Mouse (Mus musculus) left cerebral cortex, adult 18-20 months (tissue): ENCODE results near the gene Ptpn3. TPM values are rescaled to one million over a fixed set of nuclear protein-coding genes. Genes with fewer than 3 reads are reported as not detected.
A peak's percentile ranks its signal among the peaks of the same experiment; 100 is the strongest.
"Not testable (repeated sequence)": the region's sequence is repeated elsewhere in the genome, so short reads cannot be mapped to it uniquely, and the experiment has no call there.

Source experiments
- DNase-seq, 2 experiments: peaks; one replicate each; pipeline ENCODE4 v3.0.0; 2021 to 2022; ENCODE audit warnings: low spot score in 2 of 2, mixed read lengths in 1 of 2
- total RNA-seq, 2 experiments: library from RNA; stranded (reverse); gene quantifications; 2 replicates each; pipeline ENCODE4 v1.2.3; 2021

The Ptpn3 gene
- total RNA-seq, 2 experiments from 2014 or later, result 64.4 to 73.1 TPM

- peak; percentile 38 to 59 for DNase-seq
Observed at GRCm38 (mm10) chr4:57228601-57229520, 72.8 kb downstream of the Ptpn3 start.

GRCm38 (mm10) chr4:57224776-57225175 lies 76.9 kb downstream of the Ptpn3 start:
- no peak for DNase-seq

GRCm38 (mm10) chr4:57217746-57218145 lies 83.9 kb downstream of the Ptpn3 start:
- DNase-seq, result no peak

GRCm38 (mm10) chr4:57216535-57216934 lies 85.1 kb downstream of the Ptpn3 start:
- no peak for DNase-seq

GRCm38 (mm10) chr4:57214852-57215251 lies 86.8 kb downstream of the Ptpn3 start:
- DNase-seq, result no peak

- no peak for DNase-seq
Observed at GRCm38 (mm10) chr4:57214114-57214513, 87.5 kb downstream of the Ptpn3 start.

- no peak for DNase-seq
Observed at GRCm38 (mm10) chr4:57211706-57212105, 89.9 kb downstream of the Ptpn3 start.

- no peak for DNase-seq
Observed at GRCm38 (mm10) chr4:57205908-57206307, 95.7 kb downstream of the Ptpn3 start.

- DNase-seq, result no peak
Observed at GRCm38 (mm10) chr4:57204780-57205179, 96.9 kb downstream of the Ptpn3 start.

- no peak for DNase-seq
Observed at GRCm38 (mm10) chr4:57202660-57203361, 98.8 kb downstream of the Ptpn3 start.

GRCm38 (mm10) chr4:57202132-57202531 lies 99.5 kb downstream of the Ptpn3 start:
- no peak for DNase-seq

GRCm38 (mm10) chr4:57200661-57201060 lies 101.0 kb downstream of the Ptpn3 start:
- DNase-seq, result no peak

- not testable (repeated sequence) for DNase-seq
Observed at GRCm38 (mm10) chr4:57198666-57199393, 102.8 kb downstream of the Ptpn3 start.

GRCm38 (mm10) chr4:57191543-57192283 lies 109.9 kb downstream of the Ptpn3 start:
- DNase-seq, result no peak

- no peak for DNase-seq
Observed at GRCm38 (mm10) chr4:57189881-57190280, 111.8 kb downstream of the Ptpn3 start.

- DNase-seq, result no peak
Observed at GRCm38 (mm10) chr4:57186035-57186434, 115.6 kb downstream of the Ptpn3 start.

GRCm38 (mm10) chr4:57185462-57185861 lies 116.2 kb downstream of the Ptpn3 start:
- DNase-seq, result no peak

- no peak for DNase-seq
Observed at GRCm38 (mm10) chr4:57183493-57183892, 118.1 kb downstream of the Ptpn3 start.

- DNase-seq, result no peak
Observed at GRCm38 (mm10) chr4:57181538-57181937, 120.1 kb downstream of the Ptpn3 start.

- DNase-seq, result no peak
Observed at GRCm38 (mm10) chr4:57178881-57179280, 122.8 kb downstream of the Ptpn3 start.

GRCm38 (mm10) chr4:57175329-57175728 lies 126.3 kb downstream of the Ptpn3 start:
- no peak for DNase-seq
